Mouse (Mus musculus): ENCODE data around the gene Gmcl1.

DNA sequence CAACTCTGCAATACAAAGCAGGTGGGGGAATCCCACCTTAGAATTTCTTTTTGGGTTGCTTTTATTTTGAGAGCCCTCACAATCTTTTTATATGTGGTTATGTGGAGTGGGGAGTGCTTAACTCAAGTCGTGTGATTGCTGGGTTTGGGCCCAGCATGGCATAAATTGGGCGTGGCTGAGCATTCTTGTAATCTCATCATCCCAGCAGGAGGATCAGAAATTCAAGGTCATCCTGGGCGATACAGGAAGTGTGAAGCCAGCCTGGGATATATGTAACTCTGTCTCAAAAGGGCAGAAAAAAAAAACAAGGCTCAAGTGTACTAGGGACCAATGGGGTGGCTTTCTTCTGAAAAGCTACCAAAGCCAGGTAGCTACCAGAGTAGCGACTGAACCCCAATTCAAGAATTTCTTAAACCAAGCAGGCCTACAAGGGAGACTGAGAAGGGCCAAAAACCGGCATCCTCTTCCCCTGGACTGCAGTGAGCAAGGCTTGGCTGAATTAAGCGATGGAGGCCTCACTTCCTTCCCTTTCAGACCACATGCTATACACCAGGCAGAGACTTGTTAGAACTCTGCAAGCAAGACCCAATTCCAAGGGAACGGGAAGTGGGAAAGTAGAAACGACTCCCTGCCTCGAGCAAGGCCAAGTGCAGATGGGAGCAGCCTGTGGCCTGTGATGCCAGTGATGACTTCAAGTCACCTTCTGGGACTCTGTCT, 72.9 kb downstream of the Gmcl1 start:
- TF ChIP-seq POLR2A (IDR thresholded peaks at IDR 0.05; ENCODE audit: extremely low read depth, insufficient read depth, low read length), result no peak
- TF ChIP-seq CTCF (IDR thresholded peaks at IDR 0.05; ENCODE audit: low read depth, low read length), result no peak
